Mouse (Mus musculus) heart, postnatal 0 days (tissue): ENCODE measurements around the gene Anks1b. TPM values are rescaled to one million over a fixed set of nuclear protein-coding genes. Genes with fewer than 3 reads are reported as not detected.

Source experiments
- ATAC-seq: fragments of 200-750 bp; cut with Nextera tagmentation; 2 replicates; pipeline ENCODE4 v1.8.0; 2017; ENCODE audit warnings: low read depth, moderate number of reproducible peaks, moderate library complexity; ENCODE audit not compliant: insufficient read depth
- DNase-seq: peaks from one replicate; pipeline ENCODE4 v3.0.0-alpha.2; 2016; ENCODE audit warnings: low spot score
- H3K27ac ChIP-seq: fragments of 300-500 bp; sonication (generic); 2 replicates; pipeline ENCODE4 v1.5.1; 2014; ENCODE audit warnings: low read depth, mild to moderate bottlenecking
- H3K27me3 ChIP-seq: fragments of 300-500 bp; sonication (generic); 2 replicates; pipeline ENCODE4 v1.6.1; 2014; ENCODE audit warnings: low read length, mixed read lengths; ENCODE audit not compliant: control insufficient read depth, insufficient read depth
- H3K36me3 ChIP-seq: fragments of 300-500 bp; sonication (generic); replicated peaks from 2 replicates; pipeline ENCODE4 v1.6.1; 2014; ENCODE audit warnings: low read length, mixed read lengths; ENCODE audit not compliant: control insufficient read depth, insufficient read depth
- H3K4me1 ChIP-seq: fragments of 300-500 bp; sonication (generic); 2 replicates; pipeline ENCODE4 v1.6.1; 2014; ENCODE audit warnings: antibody characterized with exemption; ENCODE audit not compliant: control insufficient read depth, insufficient read depth
- H3K4me2 ChIP-seq: fragments of 300-500 bp; sonication (generic); 2 replicates; pipeline ENCODE4 v1.6.1; 2014; ENCODE audit warnings: low read depth, mild to moderate bottlenecking, low read length, moderate library complexity
- H3K4me3 ChIP-seq: fragments of 300-500 bp; sonication (generic); 2 replicates; pipeline ENCODE4 v1.5.1; 2014; ENCODE audit warnings: low read depth, low read length
- H3K9ac ChIP-seq: fragments of 300-500 bp; sonication (generic); replicated peaks from 2 replicates; pipeline ENCODE4 v1.6.1; 2014; ENCODE audit warnings: low read depth, low read length, mixed read lengths
- H3K9me3 ChIP-seq: fragments of 300-500 bp; sonication (generic); replicated peaks from 2 replicates; pipeline ENCODE4 v1.6.1; 2016; ENCODE audit warnings: low read length; ENCODE audit not compliant: control insufficient read depth
- CTCF ChIP-seq: IDR thresholded peaks from 2 replicates; pipeline ENCODE4 v1.5.1; 2016; ENCODE audit warnings: antibody characterized with exemption, control low read depth, low read depth
- EP300 ChIP-seq: IDR thresholded peaks from 2 replicates; pipeline ENCODE4 v1.6.1; 2016; ENCODE audit warnings: antibody characterized with exemption, low read depth
- WGBS: fragments of 180-500 bp; shearing (Covaris S2); extraction: QIAGEN DNeasy Blood & Tissue Kit; methylation state at CpG from one replicate; pipeline ENCODE4 v1.1.7; 2014; 5-methylcytosine and 5-hydroxymethylcytosine counted together
- polyA plus RNA-seq: library from polyadenylated mRNA; unstranded; fragments of >200 nt; fragmentation: Nextera tagmentation; extraction: Ambion mirVana; gene quantifications from 2 replicates; pipeline ENCODE4 v1.2.1, GENCODE M21; 2015
- total RNA-seq: library from RNA; depleted of rRNA; stranded (reverse); fragments of >200 nt; gene quantifications from 2 replicates; pipeline ENCODE4 v1.2.3, GENCODE M21; 2014; ENCODE audit warnings: low replicate concordance

The Anks1b gene
- total and polyA plus RNA-seq, 2 experiments from 2014 or later = 0.26 TPM; not detected in 1

DNA sequence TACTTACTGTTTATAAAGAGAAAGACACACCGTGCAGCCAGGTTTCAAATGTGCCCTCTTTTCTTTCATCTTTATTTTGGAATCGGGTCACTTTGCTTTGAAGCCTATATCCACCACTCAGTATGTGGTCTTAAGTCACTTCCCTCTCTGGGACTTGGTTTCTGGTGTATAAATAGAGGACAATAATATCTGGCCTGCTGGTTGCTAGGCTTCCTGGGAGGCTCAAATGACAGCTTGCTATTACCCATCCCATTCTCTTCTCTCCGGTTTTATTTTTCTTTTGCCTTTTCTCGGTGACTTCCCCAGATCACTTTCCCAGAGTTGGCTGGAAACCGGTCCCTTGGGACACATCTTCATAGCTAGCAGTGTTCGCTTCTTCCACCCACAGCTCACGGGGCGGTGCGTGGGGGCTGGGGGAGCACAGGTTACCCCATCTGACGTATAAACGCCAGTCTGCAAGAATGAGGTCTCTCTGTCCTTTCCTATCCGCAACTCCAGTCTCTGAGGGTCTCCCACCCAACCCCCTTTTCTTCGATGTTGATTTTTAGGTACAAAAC lies 815.5 kb downstream of the Anks1b start:
- no peak overlapping the region for H3K27ac ChIP-seq
- H3K4me2 ChIP-seq = no peak overlapping the region
- H3K9me3 ChIP-seq = no peaks in the 10 kb centered on the region
- WGBS = 74% methylated on average over 13 of the region's 13 CpGs
- H3K9ac ChIP-seq = no peak overlapping the region
- no peaks in the 10 kb centered on the region for H3K36me3 ChIP-seq
- no peaks in the 10 kb centered on the region for H3K27me3 ChIP-seq
- ATAC-seq (no peak), DNase-seq (no peak)
- H3K4me1 ChIP-seq = no peaks in the 10 kb centered on the region
- no peak overlapping the region for H3K4me3 ChIP-seq
- TF ChIP-seq EP300 (no peak), CTCF (no peak)

GRCm38 (mm10) chr10:90689854-90690513 lies 816.7 kb downstream of the Anks1b start:
- no peaks in the 10 kb centered on the region for H3K36me3 ChIP-seq
- DNase-seq (peak; percentile 19), ATAC-seq (no peak)
- H3K27me3 ChIP-seq = no peaks in the 10 kb centered on the region
- no peak overlapping the region for H3K4me2 ChIP-seq
- no peaks in the 10 kb centered on the region for H3K4me1 ChIP-seq
- H3K27ac ChIP-seq = no peak overlapping the region
- TF ChIP-seq EP300 (no peak), CTCF (peak; percentile 86)
- WGBS = 52% methylated on average over 11 of the region's 11 CpGs
- H3K9me3 ChIP-seq = no peaks in the 10 kb centered on the region
- H3K9ac ChIP-seq = no peak overlapping the region
- no peak overlapping the region for H3K4me3 ChIP-seq

GRCm38 (mm10) chr10:90696687-90697086 lies 823.4 kb downstream of the Anks1b start:
- no peaks in the 10 kb centered on the region for H3K27me3 ChIP-seq
- ATAC-seq = no peak
- H3K9ac ChIP-seq = no peak overlapping the region
- no peak overlapping the region for H3K4me3 ChIP-seq
- H3K4me1 ChIP-seq = no peaks in the 10 kb centered on the region
- 53% methylated on average over 5 of the region's 5 CpGs for WGBS
- no peak for DNase-seq
- no peak overlapping the region for H3K27ac ChIP-seq
- H3K9me3 ChIP-seq = no peaks in the 10 kb centered on the region
- no peaks in the 10 kb centered on the region for H3K36me3 ChIP-seq
- no peak overlapping the region for H3K4me2 ChIP-seq
- TF ChIP-seq CTCF (no peak), EP300 (no peak)

DNA sequence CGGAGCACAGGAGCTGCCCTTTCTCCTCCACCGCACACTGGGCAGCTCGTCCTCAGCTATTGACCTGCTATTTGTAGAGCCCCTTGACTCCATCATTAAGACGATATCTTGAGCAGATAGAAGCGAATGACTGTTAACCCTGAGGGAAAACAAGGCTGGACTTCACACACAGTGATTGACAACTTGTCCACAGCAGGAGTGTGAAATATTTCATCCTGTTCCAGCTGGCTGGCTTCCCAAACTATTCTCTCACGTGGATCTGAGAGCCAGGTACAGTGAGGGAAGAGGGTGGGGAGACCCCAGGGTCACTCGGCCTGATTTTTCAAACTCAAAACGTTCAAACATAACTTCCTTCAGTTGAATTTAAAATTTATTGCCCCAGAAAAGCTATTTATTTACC lies 824.1 kb downstream of the Anks1b start:
- no peak overlapping the region for H3K27ac ChIP-seq
- no peak overlapping the region for H3K9ac ChIP-seq
- no peak for TF ChIP-seq CTCF
- no peaks in the 10 kb centered on the region for H3K4me1 ChIP-seq
- DNase-seq = no peak
- H3K36me3 ChIP-seq = no peaks in the 10 kb centered on the region
- no peak overlapping the region for H3K4me2 ChIP-seq
- ATAC-seq = no peak
- H3K9me3 ChIP-seq = no peaks in the 10 kb centered on the region
- no peak overlapping the region for H3K4me3 ChIP-seq
- no peaks in the 10 kb centered on the region for H3K27me3 ChIP-seq
- 26% methylated on average over 8 of the region's 8 CpGs for WGBS

DNA sequence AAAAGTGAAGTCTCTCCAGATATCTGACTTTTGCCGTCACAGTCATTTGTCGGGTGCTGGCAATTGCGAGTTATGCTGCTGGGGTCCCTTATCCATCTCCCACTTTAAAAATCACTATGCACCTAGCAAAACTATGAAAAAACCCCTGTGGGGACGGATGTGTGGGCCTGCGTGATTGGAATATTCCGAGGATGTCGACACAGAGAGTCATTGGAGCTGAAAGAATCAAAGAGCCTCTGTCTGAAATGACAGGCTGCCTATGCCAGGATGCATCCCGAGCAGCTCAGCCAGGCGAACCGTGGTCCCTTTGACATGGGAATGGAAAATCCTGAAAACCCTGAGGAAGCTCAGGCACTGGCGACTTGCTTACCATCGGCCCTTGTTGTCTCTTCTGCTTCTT lies 825.9 kb downstream of the Anks1b start:
- Histone ChIP-seq H3K4me2 (no peak overlapping the region), H3K4me3 (no peak overlapping the region), H3K9ac (no peak overlapping the region), H3K4me1 (no peaks in the 10 kb centered on the region), H3K9me3 (no peaks in the 10 kb centered on the region), H3K36me3 (no peaks in the 10 kb centered on the region), H3K27me3 (no peaks in the 10 kb centered on the region), H3K27ac (no peak overlapping the region)
- TF ChIP-seq CTCF (no peak), EP300 (no peak)
- 76% methylated on average over 12 of the region's 12 CpGs for WGBS
- DNase-seq (no peak), ATAC-seq (no peak)

- no peak overlapping the region for H3K27ac ChIP-seq
- ATAC-seq = no peak
- H3K27me3 ChIP-seq = no peaks in the 10 kb centered on the region
- no peak overlapping the region for H3K4me3 ChIP-seq
- no peak for DNase-seq
- H3K36me3 ChIP-seq = no peaks in the 10 kb centered on the region
- H3K9ac ChIP-seq = no peak overlapping the region
- no peaks in the 10 kb centered on the region for H3K4me1 ChIP-seq
- no peaks in the 10 kb centered on the region for H3K9me3 ChIP-seq
- 73% methylated on average over 10 of the region's 10 CpGs for WGBS
- no peak overlapping the region for H3K4me2 ChIP-seq
- no peak for TF ChIP-seq CTCF
- no peak for TF ChIP-seq EP300
These were observed 831.3 kb downstream of the Anks1b start for GRCm38 (mm10) chr10:90704602-90705001.
